Mouse (Mus musculus): ENCODE results near the gene Rassf2. TPM values are rescaled to one million over a fixed set of nuclear protein-coding genes. Genes with fewer than 3 reads are reported as not detected.

The Rassf2 gene
- polyA plus RNA-seq, 1 experiment from 2014 or later, result 33.5 TPM

DNA sequence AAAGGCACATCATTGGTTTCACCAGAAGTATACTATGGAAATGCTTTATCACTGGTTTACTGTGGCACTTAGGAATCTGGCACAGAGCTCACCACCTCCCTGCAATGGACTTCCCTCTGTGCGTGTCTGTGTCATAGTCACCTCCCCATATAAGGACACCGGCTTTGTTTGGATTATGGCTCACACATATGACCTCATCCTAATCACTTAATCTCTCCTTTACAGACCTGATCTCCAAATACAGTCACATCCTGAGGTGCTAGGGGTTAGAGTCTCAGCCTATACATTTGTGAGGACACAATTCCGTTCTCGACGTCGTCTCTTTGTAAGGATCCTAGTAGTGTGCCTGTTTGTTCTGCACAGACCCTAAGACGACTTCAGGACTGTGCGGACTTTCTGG, 84.8 kb downstream of the Rassf2 start:
- H3K4me3 ChIP-seq, result no peak overlapping the region
- no peaks in the 10 kb centered on the region for H3K36me3 ChIP-seq
- H3K27me3 ChIP-seq (ENCODE audit: insufficient read depth, poor library complexity, severe bottlenecking), result peaks cover 9% of the 10 kb centered on the region; the same call in 1 of the 2 replicates
- H3K27ac ChIP-seq, result no peak overlapping the region
- H3K9me3 ChIP-seq, result no peaks in the 10 kb centered on the region
- H3K4me1 ChIP-seq (replicated peaks), result peaks cover 8% of the 10 kb centered on the region; the same call in 1 of the 2 replicates
- 91% methylated on average over 8 of the region's 8 CpGs for WGBS
- no peak for DNase-seq (ENCODE audit: low spot score)

DNA sequence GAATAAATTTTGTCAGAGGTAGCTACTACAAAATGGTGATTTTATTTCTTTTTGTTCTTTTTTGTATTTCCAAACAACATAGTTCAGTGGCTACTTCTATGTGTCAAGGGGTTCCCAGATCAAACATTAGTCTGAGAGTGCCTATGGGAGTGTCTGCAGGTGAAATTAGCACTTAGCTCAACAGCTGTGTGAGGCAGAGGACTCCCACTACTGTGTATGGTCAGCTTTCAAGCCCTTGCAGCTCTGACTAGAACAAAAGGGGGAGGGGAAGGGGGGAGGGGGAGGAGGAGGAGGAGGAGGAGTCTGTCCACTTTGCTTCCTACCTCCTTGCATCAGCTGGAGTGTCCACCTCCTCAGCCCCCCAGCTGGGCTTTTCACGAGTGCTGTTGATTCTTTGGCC, 85.7 kb downstream of the Rassf2 start:
- 11% methylated on average over 1 of the region's 1 CpGs for WGBS
- H3K4me3 ChIP-seq, result no peak overlapping the region
- DNase-seq (ENCODE audit: low spot score), result no peak
- no peak overlapping the region for H3K27ac ChIP-seq
- H3K9me3 ChIP-seq, result no peaks in the 10 kb centered on the region
- H3K27me3 ChIP-seq (ENCODE audit: insufficient read depth, poor library complexity, severe bottlenecking), result peaks cover 5% of the 10 kb centered on the region; the same call in 1 of the 2 replicates
- no peaks in the 10 kb centered on the region for H3K36me3 ChIP-seq
- H3K4me1 ChIP-seq (replicated peaks), result peaks cover 8% of the 10 kb centered on the region; the same call in 1 of the 2 replicates

DNA sequence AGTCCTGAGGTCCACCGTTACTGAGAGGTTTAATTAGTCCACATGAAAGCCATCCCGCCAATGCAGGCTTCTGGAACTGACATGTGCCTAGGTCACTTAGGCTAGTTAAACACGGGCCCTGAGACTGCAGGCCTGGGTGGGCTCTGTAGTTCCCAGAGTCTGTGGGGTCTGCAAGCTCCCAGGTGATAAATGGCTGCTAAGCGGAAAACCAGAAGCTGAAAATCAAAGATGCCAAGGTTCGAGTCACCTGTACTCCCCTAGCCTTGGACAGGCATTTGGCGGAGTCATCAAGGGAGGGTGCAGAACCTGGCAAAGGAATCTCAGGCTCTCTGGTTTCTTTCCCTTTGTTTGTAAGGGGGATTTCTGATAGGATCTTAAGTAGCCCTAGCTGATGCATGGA, 88.6 kb downstream of the Rassf2 start:
- Histone ChIP-seq H3K4me1 (replicated peaks) (no peaks in the 10 kb centered on the region), H3K9me3 (no peaks in the 10 kb centered on the region), H3K4me3 (no peak overlapping the region), H3K36me3 (peaks cover 8% of the 10 kb centered on the region), H3K27ac (no peak overlapping the region), H3K27me3 (ENCODE audit: insufficient read depth, poor library complexity, severe bottlenecking) (no peaks in the 10 kb centered on the region)
- WGBS, result 87% methylated on average over 6 of the region's 6 CpGs
- DNase-seq (ENCODE audit: low spot score), result no peak

DNA sequence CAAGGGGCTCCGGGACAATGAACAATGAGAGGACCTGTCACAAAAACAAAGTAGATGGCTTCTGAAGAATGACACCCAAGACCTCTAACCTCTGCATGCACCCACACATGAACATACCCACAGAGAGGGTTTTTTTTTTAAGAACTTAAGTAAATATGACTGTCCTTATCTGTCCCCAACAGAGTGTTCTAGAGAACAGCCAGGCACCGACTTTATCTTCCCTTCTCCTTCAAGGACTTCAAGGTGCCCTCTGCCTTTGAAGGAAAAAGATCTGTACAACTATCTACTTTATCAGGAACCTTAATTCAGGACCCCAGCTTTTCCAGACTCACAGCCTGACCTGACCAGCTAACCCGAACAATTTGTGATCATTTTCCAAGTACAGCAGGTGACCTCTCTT, 89.6 kb downstream of the Rassf2 start:
- H3K36me3 ChIP-seq, result peaks cover 11% of the 10 kb centered on the region
- H3K4me3 ChIP-seq, result no peak overlapping the region
- no peaks in the 10 kb centered on the region for H3K9me3 ChIP-seq
- 83% methylated on average over 3 of the region's 3 CpGs for WGBS
- DNase-seq (ENCODE audit: low spot score), result no peak
- no peaks in the 10 kb centered on the region for H3K4me1 ChIP-seq (replicated peaks)
- H3K27me3 ChIP-seq (ENCODE audit: insufficient read depth, poor library complexity, severe bottlenecking), result no peaks in the 10 kb centered on the region
- no peak overlapping the region for H3K27ac ChIP-seq

Other genes starting within 250 kb of the Rassf2 start
- 0.05 TPM in 1 of 2 replicates, not detected in the other for gene Erv3, start 170.5 kb downstream of the Rassf2 start, polyA plus RNA-seq (2016; fragmentation: Nextera tagmentation; extraction: Ambion mirVana)
- gene Prnp, start 120.3 kb downstream of the Rassf2 start, polyA plus RNA-seq (2016; fragmentation: Nextera tagmentation; extraction: Ambion mirVana), result 21.0 and 43.7 TPM in 2 replicates
- gene Prn, start 120.3 kb downstream of the Rassf2 start, polyA plus RNA-seq (2016; fragmentation: Nextera tagmentation; extraction: Ambion mirVana), result not detected in 2 replicates
- 4.1 and 5.5 TPM in 2 replicates for gene Prnd, start 79.4 kb downstream of the Rassf2 start, polyA plus RNA-seq (2016; fragmentation: Nextera tagmentation; extraction: Ambion mirVana)
- 10.3 and 11.8 TPM in 2 replicates for gene Slc23a2, start 114.8 kb upstream of the Rassf2 start, polyA plus RNA-seq (2016; fragmentation: Nextera tagmentation; extraction: Ambion mirVana)
- gene Tmem230, start 217.5 kb upstream of the Rassf2 start, polyA plus RNA-seq (2016; fragmentation: Nextera tagmentation; extraction: Ambion mirVana), result 43.7 and 52.6 TPM in 2 replicates
- gene Pcna, start 223.1 kb upstream of the Rassf2 start, polyA plus RNA-seq (2016; fragmentation: Nextera tagmentation; extraction: Ambion mirVana), result 311 and 400 TPM in 2 replicates
- gene Cds2, start 232.9 kb upstream of the Rassf2 start, polyA plus RNA-seq (2016; fragmentation: Nextera tagmentation; extraction: Ambion mirVana), result 27.9 and 31.3 TPM in 2 replicates